Mouse (Mus musculus) C2C12 (cell line): Measurements from ENCODE around the gene S100a1.

Experiments
- CEBPB ChIP-seq: IDR thresholded peaks from one replicate; pipeline ENCODE4 v1.6.1; 2011; ENCODE audit warnings: low read depth, mild to moderate bottlenecking, control low read depth, moderate library complexity
- CTCF ChIP-seq: IDR thresholded peaks from one replicate; pipeline ENCODE4 v1.5.1; 2011; ENCODE audit not compliant: control insufficient read depth, insufficient read depth, insufficient read length
- FOSL1 ChIP-seq: IDR thresholded peaks from one replicate; pipeline ENCODE4 v1.8.0; 2011; ENCODE audit warnings: mild to moderate bottlenecking, low read length; ENCODE audit not compliant: poor library complexity, insufficient read depth, severe bottlenecking
- MAX ChIP-seq: IDR thresholded peaks from one replicate; pipeline ENCODE4 v1.6.1; 2011; ENCODE audit warnings: mild to moderate bottlenecking, control low read depth
- MYOD1 ChIP-seq: IDR thresholded peaks from one replicate; pipeline ENCODE4 v1.6.1; 2011; ENCODE audit warnings: low read depth; ENCODE audit not compliant: control insufficient read depth, insufficient read length
- MYOG ChIP-seq: IDR thresholded peaks from one replicate; pipeline ENCODE4 v1.6.1; 2011; ENCODE audit not compliant: control insufficient read depth, insufficient read length; ENCODE audit errors: extremely low read depth
- USF1 ChIP-seq: IDR thresholded peaks from one replicate; pipeline ENCODE4 v1.6.1; 2011; ENCODE audit warnings: low read depth, mild to moderate bottlenecking, control low read depth, moderate library complexity

DNA sequence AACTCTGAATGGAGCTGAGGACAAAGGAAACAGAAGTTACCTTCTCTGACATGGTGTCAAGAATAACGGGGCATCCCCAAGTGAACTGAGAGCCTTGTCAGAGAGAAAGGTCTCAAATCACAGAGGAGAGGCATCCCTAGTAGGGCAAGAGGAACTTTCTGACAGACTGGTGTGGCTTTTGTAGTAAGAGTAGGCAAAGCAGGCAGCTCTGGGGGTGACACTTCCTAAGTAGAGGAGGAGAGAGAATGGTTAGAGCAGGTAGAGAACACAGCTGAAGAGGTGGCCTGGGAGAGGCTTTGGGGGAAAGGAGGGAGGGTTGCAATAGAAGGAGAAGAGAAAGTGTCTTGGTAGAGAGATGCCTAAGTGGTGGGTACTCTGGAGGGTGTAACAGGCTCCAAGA, 21.3 kb upstream of the S100a1 start:
- TF ChIP-seq CTCF (no peak), MYOG (no peak), FOSL1 (no peak), CEBPB (no peak), USF1 (no peak), MAX (no peak), MYOD1 (no peak)
